In genomic region chr7:83504996-83505645, GRCm38 (mm10) we compare ENCODE assay signal across 14 mouse cellular contexts.
"Had no signal": no experiment of that assay in that cellular context is flagged by ENCODE, and none has a peak within 500 bp of the region (broad histone marks: within the 10 kb centered on the region; RNA-seq: fewer than 3 reads in every experiment).

No protein-coding gene starts in this region.

- H3K4me2 ChIP-seq: limb, embryonic 15.5 days; liver, embryonic 12.5 days; lung, embryonic 14.5 days; neural tube, embryonic 13.5 days had no signal

- ATAC-seq: liver, embryonic 12.5 days had no signal

- DNase-seq: kidney, adult 8-10 months; kidney, postnatal 36 days; lung, embryonic 14.5 days; lung, postnatal 10 days; lung, postnatal 4 days; midbrain, embryonic 14.5 days; right cerebral cortex, postnatal 14 days; thymus, postnatal 36 days had no signal

- H3K4me3 ChIP-seq: left cerebral cortex, adult 2 months; limb, embryonic 15.5 days; liver, embryonic 12.5 days; midbrain, embryonic 10.5 days; neural tube, embryonic 13.5 days had no signal

- H3K27ac ChIP-seq: kidney, postnatal 0 days; left cerebral cortex, adult 2 months; limb, embryonic 15.5 days; liver, embryonic 12.5 days; midbrain, embryonic 10.5 days; neural tube, embryonic 13.5 days had no signal

- H3K9ac ChIP-seq: limb, embryonic 15.5 days; liver, embryonic 12.5 days; lung, embryonic 14.5 days; neural tube, embryonic 13.5 days had no signal

- H3K9me3 ChIP-seq: limb, embryonic 15.5 days; liver, embryonic 12.5 days; midbrain, embryonic 10.5 days; neural tube, embryonic 13.5 days had no signal

- H3K27me3 ChIP-seq: limb, embryonic 15.5 days; liver, embryonic 12.5 days; neural tube, embryonic 13.5 days had no signal

- H3K36me3 ChIP-seq: limb, embryonic 15.5 days; liver, embryonic 12.5 days; midbrain, embryonic 10.5 days; neural tube, embryonic 13.5 days had no signal

- H3K4me1 ChIP-seq: limb, embryonic 15.5 days; liver, embryonic 12.5 days; midbrain, embryonic 10.5 days; neural tube, embryonic 13.5 days had no signal
